Mouse (Mus musculus) midbrain, embryonic 11.5 days (tissue): ENCODE measurements around the gene Slc20a1. TPM values are rescaled to one million over a fixed set of nuclear protein-coding genes. Genes with fewer than 3 reads are reported as not detected.

Experiments used
- ATAC-seq: fragments of 200-750 bp; cut with Nextera tagmentation; 2 replicates; pipeline ENCODE4 v1.8.0; 2017; ENCODE audit warnings: moderate TSS enrichment, moderate library complexity; ENCODE audit not compliant: low FRiP score
- DNase-seq: peaks from one replicate; pipeline ENCODE4 v3.0.0; 2015; ENCODE audit warnings: low spot score; ENCODE audit errors: missing footprints
- H3K27ac ChIP-seq: fragments of 300-500 bp; sonication (generic); 2 replicates; pipeline ENCODE4 v1.5.1; 2014; ENCODE audit warnings: low read depth, low read length
- H3K27me3 ChIP-seq: fragments of 300-500 bp; sonication (generic); 2 replicates; pipeline ENCODE4 v1.6.1; 2014; ENCODE audit warnings: mild to moderate bottlenecking, low read length, moderate library complexity, mixed read lengths; ENCODE audit not compliant: control insufficient read depth, insufficient read depth
- H3K36me3 ChIP-seq: fragments of 300-500 bp; sonication (generic); 2 replicates; pipeline ENCODE4 v1.6.1; 2014; ENCODE audit warnings: mild to moderate bottlenecking, low read length, moderate library complexity, mixed read lengths; ENCODE audit not compliant: control insufficient read depth, insufficient read depth
- H3K4me1 ChIP-seq: fragments of 300-500 bp; sonication (generic); 2 replicates; pipeline ENCODE4 v1.6.1; 2014; ENCODE audit warnings: low read length; ENCODE audit not compliant: control insufficient read depth, insufficient read depth
- H3K4me2 ChIP-seq: fragments of 300-500 bp; sonication (generic); 2 replicates; pipeline ENCODE4 v1.6.1; 2014; ENCODE audit warnings: mild to moderate bottlenecking, moderate library complexity
- H3K4me3 ChIP-seq: fragments of 300-500 bp; sonication (generic); 2 replicates; pipeline ENCODE4 v1.5.1; 2014; ENCODE audit warnings: low read depth, low read length
- H3K9ac ChIP-seq: fragments of 300-500 bp; sonication (generic); 2 replicates; pipeline ENCODE4 v1.6.1; 2014; ENCODE audit warnings: low read length
- H3K9me3 ChIP-seq: fragments of 300-500 bp; sonication (generic); 2 replicates; pipeline ENCODE4 v1.6.1; 2016; ENCODE audit warnings: low read length; ENCODE audit not compliant: control insufficient read depth
- WGBS: fragments of 180-500 bp; shearing (Covaris S2); extraction: QIAGEN DNeasy Blood & Tissue Kit; methylation state at CpG from one replicate; pipeline ENCODE4 v1.1.7; 2014; 5-methylcytosine and 5-hydroxymethylcytosine counted together
- polyA plus RNA-seq: library from polyadenylated mRNA; unstranded; fragments of >200 nt; fragmentation: Nextera tagmentation; extraction: Ambion mirVana; gene quantifications from 2 replicates; pipeline ENCODE4 v1.2.1, GENCODE M21; 2014

The Slc20a1 gene
- polyA plus RNA-seq, 1 experiment from 2014 or later: 62.5 TPM

GRCm38 (mm10) chr2:129218537-129219105, 20.1 kb downstream of the Slc20a1 start:
- 89% methylated on average over 4 of the region's 4 CpGs for WGBS
- Histone ChIP-seq H3K4me3 (no peak overlapping the region), H3K9ac (no peak overlapping the region), H3K4me2 (no peak overlapping the region), H3K27me3 (no peaks in the 10 kb centered on the region), H3K9me3 (no peaks in the 10 kb centered on the region), H3K36me3 (no peaks in the 10 kb centered on the region), H3K27ac (no peak overlapping the region), H3K4me1 (no peaks in the 10 kb centered on the region)
- ATAC-seq (no peak), DNase-seq (no peak)

GRCm38 (mm10) chr2:129221097-129221632, 22.6 kb downstream of the Slc20a1 start:
- H3K9me3 ChIP-seq: no peaks in the 10 kb centered on the region
- no peaks in the 10 kb centered on the region for H3K36me3 ChIP-seq
- H3K4me2 ChIP-seq: no peak overlapping the region
- no peaks in the 10 kb centered on the region for H3K27me3 ChIP-seq
- H3K4me3 ChIP-seq: no peak overlapping the region
- WGBS: 84% methylated on average over 9 of the region's 9 CpGs
- ATAC-seq (no peak), DNase-seq (no peak)
- no peak overlapping the region for H3K9ac ChIP-seq
- no peak overlapping the region for H3K27ac ChIP-seq
- no peaks in the 10 kb centered on the region for H3K4me1 ChIP-seq

GRCm38 (mm10) chr2:129224178-129224577, 25.6 kb downstream of the Slc20a1 start:
- ATAC-seq: no peak
- no peak overlapping the region for H3K4me3 ChIP-seq
- peak; percentile 75 for DNase-seq
- H3K9me3 ChIP-seq: no peaks in the 10 kb centered on the region
- H3K27ac ChIP-seq: no peak overlapping the region
- no peaks in the 10 kb centered on the region for H3K36me3 ChIP-seq
- H3K9ac ChIP-seq: no peak overlapping the region
- no peak overlapping the region for H3K4me2 ChIP-seq
- 78% methylated on average over 4 of the region's 4 CpGs for WGBS
- H3K27me3 ChIP-seq: no peaks in the 10 kb centered on the region
- no peaks in the 10 kb centered on the region for H3K4me1 ChIP-seq

- Histone ChIP-seq H3K9me3 (no peaks in the 10 kb centered on the region), H3K9ac (no peak overlapping the region), H3K27me3 (no peaks in the 10 kb centered on the region), H3K36me3 (no peaks in the 10 kb centered on the region), H3K4me3 (no peak overlapping the region), H3K27ac (no peak overlapping the region), H3K4me2 (no peak overlapping the region), H3K4me1 (no peaks in the 10 kb centered on the region)
- ATAC-seq: no peak
- peak; percentile 69 for DNase-seq
- 79% methylated on average over 17 of the region's 17 CpGs for WGBS
Measured at GRCm38 (mm10) chr2:129225251-129225819, 26.8 kb downstream of the Slc20a1 start.

- Histone ChIP-seq H3K4me2 (no peak overlapping the region), H3K9me3 (no peaks in the 10 kb centered on the region), H3K27me3 (no peaks in the 10 kb centered on the region), H3K27ac (no peak overlapping the region), H3K36me3 (no peaks in the 10 kb centered on the region), H3K9ac (no peak overlapping the region), H3K4me1 (no peaks in the 10 kb centered on the region), H3K4me3 (no peak overlapping the region)
- 68% methylated on average over 11 of the region's 11 CpGs for WGBS
- DNase-seq (peak; percentile 83), ATAC-seq (peak; percentile 40)
Measured at GRCm38 (mm10) chr2:129226296-129226851, 27.8 kb downstream of the Slc20a1 start.

- no peak overlapping the region for H3K4me3 ChIP-seq
- H3K4me1 ChIP-seq: no peaks in the 10 kb centered on the region
- no peaks in the 10 kb centered on the region for H3K36me3 ChIP-seq
- no peak overlapping the region for H3K27ac ChIP-seq
- H3K9ac ChIP-seq: no peak overlapping the region
- 73% methylated on average over 7 of the region's 7 CpGs for WGBS
- ATAC-seq (no peak), DNase-seq (peak; percentile 19)
- H3K9me3 ChIP-seq: no peaks in the 10 kb centered on the region
- H3K27me3 ChIP-seq: no peaks in the 10 kb centered on the region
- H3K4me2 ChIP-seq: no peak overlapping the region
Measured at GRCm38 (mm10) chr2:129227011-129227529, 28.5 kb downstream of the Slc20a1 start.

GRCm38 (mm10) chr2:129227709-129228108, 29.1 kb downstream of the Slc20a1 start:
- H3K36me3 ChIP-seq: no peaks in the 10 kb centered on the region
- H3K4me3 ChIP-seq: no peak overlapping the region
- H3K4me2 ChIP-seq: no peak overlapping the region
- no peak for ATAC-seq
- 82% methylated on average over 6 of the region's 7 CpGs for WGBS
- H3K9ac ChIP-seq: no peak overlapping the region
- H3K27me3 ChIP-seq: no peaks in the 10 kb centered on the region
- DNase-seq: peak; percentile 35
- H3K4me1 ChIP-seq: no peaks in the 10 kb centered on the region
- no peak overlapping the region for H3K27ac ChIP-seq
- no peaks in the 10 kb centered on the region for H3K9me3 ChIP-seq

- H3K27ac ChIP-seq: no peak overlapping the region
- H3K4me1 ChIP-seq: no peaks in the 10 kb centered on the region
- H3K36me3 ChIP-seq: no peaks in the 10 kb centered on the region
- WGBS: 89% methylated on average over 4 of the region's 4 CpGs
- H3K27me3 ChIP-seq: no peaks in the 10 kb centered on the region
- H3K4me2 ChIP-seq: no peak overlapping the region
- no peak overlapping the region for H3K9ac ChIP-seq
- DNase-seq (peak; percentile 56), ATAC-seq (no peak)
- H3K9me3 ChIP-seq: no peaks in the 10 kb centered on the region
- H3K4me3 ChIP-seq: no peak overlapping the region
Measured at GRCm38 (mm10) chr2:129228571-129228970, 30.0 kb downstream of the Slc20a1 start.

GRCm38 (mm10) chr2:129229316-129229715, 30.8 kb downstream of the Slc20a1 start:
- H3K9me3 ChIP-seq: no peaks in the 10 kb centered on the region
- 97% methylated on average over 7 of the region's 7 CpGs for WGBS
- no peak overlapping the region for H3K9ac ChIP-seq
- no peak overlapping the region for H3K27ac ChIP-seq
- ATAC-seq: no peak
- H3K36me3 ChIP-seq: no peaks in the 10 kb centered on the region
- no peaks in the 10 kb centered on the region for H3K27me3 ChIP-seq
- H3K4me1 ChIP-seq: no peaks in the 10 kb centered on the region
- no peak overlapping the region for H3K4me2 ChIP-seq
- peak; percentile 73 for DNase-seq
- H3K4me3 ChIP-seq: no peak overlapping the region
